Mouse (Mus musculus) left cerebral cortex, postnatal 4 days (tissue): ENCODE measurements around the gene Rassf2. TPM values are rescaled to one million over a fixed set of nuclear protein-coding genes. Genes with fewer than 3 reads are reported as not detected.

Experiments
- DNase-seq: peaks from one replicate; pipeline ENCODE4 v3.0.0-alpha.2; 2022
- intact Hi-C: fragments of 180-260 bp; cut with DNase I; formaldehyde crosslinking; loops from one replicate; pipeline ENCODE4 v1.15.1; 2025
- total RNA-seq, 2 experiments: library from RNA; stranded (reverse); gene quantifications; 2 replicates each; pipeline ENCODE4 v1.2.3; 2021

The Rassf2 gene
- total RNA-seq, 2 experiments from 2014 or later: 48.7 to 52.5 TPM

DNA sequence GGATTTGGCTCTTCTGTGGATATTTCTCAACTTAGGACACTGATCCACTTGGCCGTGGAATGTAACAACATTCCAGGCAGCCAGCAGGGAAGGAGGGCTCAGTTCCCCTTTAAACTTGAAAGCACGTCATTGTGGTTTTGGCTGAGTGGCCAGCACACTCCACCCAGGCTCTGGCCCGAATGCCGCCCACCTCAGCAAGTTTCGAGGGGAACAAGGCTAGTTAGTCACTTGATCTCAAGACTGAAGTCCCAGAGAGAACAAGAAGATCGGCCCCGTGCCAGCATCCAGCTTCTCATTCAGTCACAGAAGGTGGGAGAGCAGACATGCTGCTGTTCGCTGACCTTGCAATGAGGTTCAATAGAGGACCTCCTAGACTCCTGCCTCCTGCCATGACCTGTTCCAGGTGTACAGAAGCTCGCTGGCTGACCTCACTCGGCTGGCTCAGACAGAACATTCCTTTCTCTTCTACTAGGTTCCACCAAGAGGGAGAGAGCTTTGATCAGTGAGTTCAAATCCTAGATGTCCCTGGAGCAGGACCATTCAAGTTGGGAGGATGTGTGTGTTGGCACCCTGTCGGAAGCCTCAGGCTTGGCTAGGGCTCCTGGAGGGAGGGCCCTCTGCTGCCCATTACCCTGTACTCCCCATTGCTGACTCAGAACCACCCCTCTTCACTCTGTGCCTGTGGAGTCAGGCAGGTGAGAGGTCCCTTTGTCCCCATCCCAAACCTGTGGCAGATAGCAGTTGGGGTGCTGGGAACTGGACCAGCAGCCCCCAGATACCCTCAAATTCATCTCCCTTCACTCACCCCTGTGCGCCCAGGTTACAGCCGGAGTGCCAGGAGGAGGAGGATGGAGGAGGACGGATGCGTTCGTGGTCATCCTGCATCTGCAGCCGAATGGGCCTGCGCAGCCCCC is 23.2 kb downstream of the Rassf2 start:
- peak; percentile 16 for DNase-seq
- intact Hi-C loops: no loop called here

DNA sequence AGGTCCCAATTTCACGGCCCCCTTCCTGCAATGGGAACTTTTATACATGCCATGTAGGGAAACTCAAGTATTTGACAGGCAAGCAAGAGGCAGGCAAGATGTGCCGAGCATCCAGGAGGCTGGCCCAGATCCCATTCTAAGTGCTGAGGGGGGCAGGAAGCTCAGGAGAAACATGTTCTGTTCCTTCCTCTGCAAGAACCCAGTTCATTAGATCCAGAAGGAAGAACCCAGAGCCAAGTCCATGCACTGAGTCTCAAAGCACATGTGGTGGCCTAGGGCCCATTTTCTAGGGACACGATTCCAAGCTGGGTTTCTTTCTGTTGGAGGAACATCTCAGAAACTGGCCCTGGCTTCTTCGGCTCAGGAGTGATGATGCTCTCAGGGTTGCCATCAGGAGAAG is 24.6 kb downstream of the Rassf2 start:
- DNase-seq: no peak
- intact Hi-C loops: no loop called here

DNA sequence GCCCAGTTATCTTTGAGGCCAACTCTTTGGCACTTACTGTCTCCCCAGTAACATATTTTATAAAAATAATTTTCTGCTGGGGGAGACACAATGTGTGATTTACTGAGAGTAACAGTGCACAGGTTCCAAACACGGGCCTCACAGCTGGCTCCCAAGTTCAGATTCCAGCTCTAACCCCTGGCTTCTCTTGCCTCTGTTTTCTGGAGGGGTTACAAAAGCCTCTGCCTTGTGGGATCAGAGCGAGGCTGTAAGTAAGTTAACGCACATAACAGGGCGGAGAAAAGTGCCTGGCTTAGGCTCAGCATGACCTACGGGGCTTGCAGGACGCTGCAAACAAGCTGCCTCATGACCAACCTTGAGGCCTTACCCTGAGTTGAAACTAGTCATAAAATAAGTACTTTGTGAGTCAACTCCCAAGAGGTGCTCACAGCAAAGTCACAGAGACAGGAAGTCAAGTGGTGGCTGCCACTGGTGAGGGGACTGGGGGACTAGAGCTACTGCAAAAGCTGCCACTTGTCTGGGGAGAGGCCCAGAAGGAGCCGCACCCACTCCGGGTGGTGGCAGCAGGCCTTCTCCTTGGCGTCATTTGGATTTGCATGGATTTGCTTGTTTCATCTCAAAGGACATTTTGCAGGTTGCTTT is 25.4 kb downstream of the Rassf2 start:
- intact Hi-C loops: no loop called here
- DNase-seq: no peak

DNA sequence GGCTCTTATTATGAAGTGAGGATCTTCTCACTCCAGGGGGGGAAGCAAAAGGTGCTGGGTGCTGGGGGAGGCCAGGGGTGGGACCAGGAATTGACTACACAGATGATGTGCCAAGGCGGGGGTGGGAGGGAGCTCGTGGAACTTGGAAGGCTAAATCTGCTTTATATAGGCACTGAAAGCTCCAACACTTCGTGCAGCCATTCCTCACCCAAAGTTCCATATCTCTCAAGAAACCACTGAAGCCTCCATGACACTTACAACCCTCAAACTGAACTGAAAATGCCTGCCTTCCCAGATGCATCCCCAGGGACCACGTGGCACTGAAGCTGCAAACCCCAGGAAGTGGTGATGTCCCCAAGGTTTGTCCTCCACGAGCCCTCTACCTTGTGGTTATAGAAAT is 26.1 kb downstream of the Rassf2 start:
- intact Hi-C loops: no loop called here
- no peak for DNase-seq

DNA sequence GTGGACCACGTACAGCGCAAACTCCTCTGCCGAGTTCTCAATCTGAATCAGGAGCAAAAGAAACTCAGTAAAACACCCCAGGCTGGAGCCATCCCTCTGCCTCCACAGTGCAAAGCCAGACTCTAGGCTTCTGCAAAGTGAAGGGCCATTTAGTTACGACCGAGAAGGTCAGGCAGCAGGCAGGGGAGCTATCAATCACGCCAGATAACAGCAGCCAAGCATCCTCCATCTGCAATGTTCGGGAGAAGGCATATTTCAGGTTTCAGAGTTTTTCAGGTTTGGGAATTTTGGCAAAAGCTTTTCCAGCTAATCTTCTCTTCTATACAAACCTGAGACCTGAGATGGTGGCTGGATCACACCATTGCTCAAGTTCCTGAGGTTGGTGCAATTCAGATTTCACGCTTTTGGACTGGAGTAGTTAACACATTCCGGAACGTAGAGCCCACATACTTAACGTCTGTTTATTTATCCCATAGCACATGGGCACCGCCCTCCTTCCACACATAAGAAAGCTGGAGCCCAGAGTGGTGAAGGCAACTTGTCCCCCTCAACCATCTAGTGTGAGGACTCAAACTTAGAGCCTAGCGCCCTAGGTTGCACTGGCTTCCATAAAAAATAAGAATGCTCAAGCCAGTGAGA is 28.2 kb downstream of the Rassf2 start:
- no peak for DNase-seq
- intact Hi-C loops: no loop called here

DNA sequence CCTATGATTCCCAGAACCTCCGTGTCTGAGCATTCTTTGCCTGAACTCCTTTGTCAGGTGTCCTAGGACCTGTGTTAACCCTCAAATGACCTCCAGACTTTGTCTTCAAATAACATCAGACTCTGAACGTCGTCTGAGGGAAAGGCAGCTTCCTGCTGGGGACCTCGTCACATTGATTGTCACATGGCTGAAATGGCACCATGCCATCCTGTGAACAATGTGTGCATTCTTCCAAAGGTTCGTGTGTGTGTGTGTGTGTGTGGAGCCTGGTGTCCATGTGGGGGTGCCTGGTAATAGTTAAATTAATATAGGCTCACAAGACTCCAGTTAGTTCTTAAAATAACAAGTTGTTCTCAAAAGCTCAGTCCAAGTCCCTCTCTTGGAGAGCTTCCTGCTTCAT is 32.7 kb downstream of the Rassf2 start:
- no peak for DNase-seq
- intact Hi-C loops: no loop called here

DNA sequence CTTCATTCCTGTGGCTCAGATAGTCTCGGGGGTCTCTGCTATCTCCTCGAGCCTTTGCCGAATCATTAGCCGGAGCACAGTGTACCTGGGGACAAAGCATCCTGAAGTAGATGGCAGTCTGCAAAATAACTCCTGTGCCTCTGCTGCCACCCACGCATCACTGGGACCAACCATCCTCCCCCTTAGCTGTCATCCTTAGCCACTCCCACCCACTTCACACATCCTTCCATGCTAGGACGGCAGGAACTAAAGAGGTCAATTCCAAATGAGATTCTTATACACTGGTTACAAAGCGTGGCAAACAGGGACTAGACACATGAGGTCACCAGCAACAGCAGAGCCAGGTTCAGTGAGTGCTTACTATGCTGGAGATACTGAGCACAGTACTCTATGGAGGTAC is 33.7 kb downstream of the Rassf2 start:
- intact Hi-C loops: no loop called here
- no peak for DNase-seq

DNA sequence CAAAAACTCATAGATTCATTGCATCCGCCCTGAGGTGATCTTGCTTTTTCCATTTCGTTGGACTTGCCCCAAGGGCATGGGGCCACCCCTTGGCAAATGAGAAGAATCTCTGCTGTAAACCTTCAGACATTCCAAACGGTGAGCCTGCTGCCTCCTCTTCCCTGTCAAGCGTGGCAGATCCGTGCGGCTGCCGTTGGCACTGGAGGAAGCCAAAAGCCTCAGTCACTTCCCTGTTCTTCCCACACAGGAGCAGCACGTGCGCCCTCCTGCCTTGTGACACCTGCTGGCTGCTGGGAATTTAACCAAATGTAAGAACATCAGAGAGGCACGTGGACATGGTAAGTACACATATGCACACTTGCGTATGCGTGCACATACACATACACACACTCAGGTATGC is 34.3 kb downstream of the Rassf2 start:
- intact Hi-C loops: no loop called here
- DNase-seq: peak; percentile 22

DNA sequence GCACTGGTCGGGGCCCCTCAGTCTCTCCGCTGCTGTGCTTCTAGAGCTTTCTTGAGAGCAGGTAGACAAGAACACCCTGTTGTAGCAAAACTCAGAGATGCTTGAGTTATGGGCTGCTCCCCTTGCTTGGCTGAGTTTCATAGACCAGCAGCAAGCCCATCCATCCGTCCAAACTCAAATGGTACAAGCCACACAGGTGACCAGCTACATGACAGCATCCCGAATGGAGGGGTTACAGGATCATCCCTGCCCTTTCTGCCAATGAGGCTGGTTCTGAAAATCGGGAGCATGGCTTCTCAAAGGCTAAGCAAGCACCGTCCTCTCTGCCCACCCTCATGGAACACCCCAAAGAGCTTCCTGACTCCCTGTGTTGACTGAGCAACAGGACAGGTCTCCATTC is 35.1 kb downstream of the Rassf2 start:
- no peak for DNase-seq
- intact Hi-C loops: no loop called here

DNA sequence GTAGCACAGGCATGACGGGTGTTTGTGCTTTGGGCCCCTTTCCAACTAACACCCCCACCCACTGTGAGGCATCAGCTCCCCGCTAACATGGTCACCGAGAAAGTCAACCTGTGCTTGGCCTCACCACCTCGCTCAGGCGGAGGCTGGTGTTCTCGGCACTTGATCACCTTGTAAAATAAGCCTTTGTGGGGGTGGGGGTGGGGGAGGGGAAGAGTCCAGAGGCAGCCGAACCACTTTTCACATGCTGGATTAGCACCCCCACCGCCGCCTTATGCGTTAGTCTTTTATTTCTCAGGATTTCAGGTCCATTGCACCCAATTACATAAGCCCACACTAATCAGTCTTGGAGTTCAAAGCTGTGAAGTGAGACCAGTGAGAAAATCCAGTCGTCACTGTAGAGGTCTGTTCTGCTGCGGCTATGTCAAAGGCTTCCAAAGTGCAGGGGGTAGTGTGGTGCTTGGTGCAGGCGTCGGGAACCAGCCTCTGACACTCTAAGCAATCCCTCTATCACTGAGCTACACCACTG is 36.4 kb downstream of the Rassf2 start:
- peak; percentile 34 for DNase-seq
- intact Hi-C loops: no loop called here

DNA sequence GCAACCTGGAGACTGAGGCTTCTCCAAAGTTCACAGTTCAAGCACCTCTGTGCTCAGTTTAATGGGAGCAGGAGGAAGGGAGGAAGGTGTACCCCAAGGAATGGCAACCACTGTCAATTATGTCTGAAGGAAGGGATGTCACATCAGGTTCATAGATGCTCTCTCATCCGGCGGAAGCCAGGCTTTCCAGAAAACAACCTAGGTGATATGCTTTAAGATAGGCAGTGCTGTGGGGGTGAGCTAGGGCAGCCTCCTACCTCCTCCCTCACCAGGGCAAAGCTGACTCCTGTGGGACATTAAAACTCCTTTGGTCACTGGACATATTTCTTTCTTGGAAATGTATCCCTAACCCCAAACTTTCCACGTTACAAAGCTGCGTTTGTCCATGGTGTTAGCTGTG is 36.9 kb downstream of the Rassf2 start:
- intact Hi-C loops: no loop called here
- no peak for DNase-seq

DNA sequence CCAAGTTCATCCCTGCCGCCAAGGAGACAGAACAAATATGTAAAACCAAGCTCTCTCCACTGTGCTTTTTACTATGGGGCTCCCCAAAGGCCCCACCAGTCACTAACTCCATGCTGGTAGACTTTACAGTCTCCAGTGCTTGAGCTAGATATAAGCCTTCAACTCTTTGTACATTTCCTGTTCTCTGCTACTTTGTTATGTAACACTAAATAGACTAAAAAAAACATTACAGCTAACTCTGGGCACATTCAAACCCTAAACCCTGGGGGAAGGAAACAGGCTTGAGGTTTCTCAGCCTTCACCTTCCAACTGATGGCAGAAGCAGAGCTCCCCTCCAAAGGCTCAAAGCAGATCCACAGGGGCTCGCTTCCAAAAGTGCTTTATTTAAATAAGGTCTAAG is 37.6 kb downstream of the Rassf2 start:
- intact Hi-C loops: no loop called here
- DNase-seq: no peak

DNA sequence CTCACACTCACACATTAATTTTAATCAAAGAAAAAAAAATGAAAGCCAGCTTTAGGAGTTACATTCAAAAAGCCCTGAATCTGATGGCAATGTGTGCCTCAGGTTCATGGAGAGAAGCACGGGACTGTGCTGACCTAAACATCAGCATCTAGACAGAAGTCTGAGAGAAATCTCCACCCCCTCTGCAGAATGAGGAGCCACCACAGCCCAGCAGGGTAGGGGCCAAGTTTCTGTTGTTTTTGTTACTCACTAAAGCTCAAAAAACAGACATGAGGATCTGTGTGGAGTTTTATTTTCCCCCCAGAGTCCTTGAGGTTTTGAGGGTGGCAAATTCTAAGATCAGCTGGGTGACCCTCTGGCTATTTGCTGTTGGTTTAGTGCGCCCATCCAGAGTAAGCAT is 41.5 kb downstream of the Rassf2 start:
- intact Hi-C loops: no loop called here
- DNase-seq: no peak

DNA sequence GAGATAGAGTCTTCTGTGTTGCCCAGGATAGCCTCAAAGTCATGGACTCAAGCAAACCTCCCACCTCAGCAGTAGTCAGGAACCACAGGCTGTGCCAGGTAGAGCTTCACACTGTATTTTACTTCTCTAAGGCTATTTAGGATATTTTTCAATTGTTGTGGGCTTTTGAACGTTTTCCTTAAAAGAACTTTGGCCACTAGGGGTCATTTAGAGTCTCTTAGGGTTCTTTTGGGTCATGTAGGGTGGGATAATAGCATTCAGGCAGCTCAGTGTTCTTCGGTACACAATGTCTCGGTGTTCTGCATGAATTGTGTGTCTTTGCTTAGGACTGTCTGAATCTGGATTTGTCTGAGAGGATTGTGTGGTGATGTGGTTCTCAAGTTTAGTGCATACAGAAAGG is 42.1 kb downstream of the Rassf2 start:
- DNase-seq: no peak
- intact Hi-C loops: no loop called here

DNA sequence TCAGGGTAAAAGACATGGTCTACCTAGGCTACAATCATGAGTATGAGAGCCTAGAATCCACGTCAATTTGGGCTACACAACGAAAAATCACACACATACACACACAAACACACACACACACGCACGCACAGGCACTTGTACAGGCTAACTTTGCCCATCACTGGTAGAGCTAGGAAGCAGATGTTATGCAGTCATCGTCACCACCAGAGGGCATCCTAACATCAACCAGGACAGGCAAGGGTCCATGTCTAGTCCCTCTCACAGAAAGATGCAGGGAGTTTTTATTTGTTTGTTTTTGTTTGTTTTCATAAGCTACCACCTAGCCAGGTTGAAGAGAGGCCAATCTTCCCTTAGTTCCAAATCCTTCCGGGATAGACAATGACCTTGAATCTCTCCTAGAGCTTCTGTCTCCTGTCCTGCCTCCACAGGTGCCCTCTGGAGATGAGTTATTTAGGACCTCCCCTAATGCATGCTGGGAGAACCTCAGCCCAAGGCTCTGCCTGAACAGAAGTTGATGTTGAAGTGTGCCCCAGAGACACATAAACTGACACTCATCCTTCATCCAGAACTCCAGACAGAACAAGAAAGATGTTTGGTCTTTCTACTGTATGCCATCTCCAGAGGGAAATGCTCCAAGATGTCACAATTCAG is 47.4 kb downstream of the Rassf2 start:
- intact Hi-C loops: loop anchor here (2.0 to 5.0 kb wide), 2 partner anchors 130 to 258 kb away; no protein-coding TSS in a partner anchor
- peak; percentile 59 for DNase-seq

DNA sequence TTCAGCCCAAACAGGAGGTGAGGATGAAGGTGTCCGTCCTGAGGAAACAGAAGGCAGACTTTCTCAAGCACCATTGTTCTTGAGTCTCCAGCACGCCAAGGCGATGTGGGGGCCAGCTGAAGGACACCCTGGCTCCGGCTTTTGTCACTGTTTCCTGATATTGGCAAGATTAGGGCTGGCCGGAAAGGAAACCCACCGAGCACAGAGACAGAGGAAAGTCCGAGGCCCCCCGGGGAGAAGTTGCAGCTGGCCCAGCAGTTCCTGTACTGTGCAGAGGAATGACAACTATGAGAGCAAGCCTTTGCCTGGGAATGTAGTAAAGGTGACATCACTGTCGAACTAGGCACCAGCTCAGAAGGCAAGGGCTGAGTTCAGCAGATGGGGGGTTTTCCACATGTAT is 49.2 kb downstream of the Rassf2 start:
- DNase-seq: peak; percentile 18
- intact Hi-C loops: loop anchor here (5.0 kb wide), 1 partner anchor 131 kb away; no protein-coding TSS in a partner anchor

DNA sequence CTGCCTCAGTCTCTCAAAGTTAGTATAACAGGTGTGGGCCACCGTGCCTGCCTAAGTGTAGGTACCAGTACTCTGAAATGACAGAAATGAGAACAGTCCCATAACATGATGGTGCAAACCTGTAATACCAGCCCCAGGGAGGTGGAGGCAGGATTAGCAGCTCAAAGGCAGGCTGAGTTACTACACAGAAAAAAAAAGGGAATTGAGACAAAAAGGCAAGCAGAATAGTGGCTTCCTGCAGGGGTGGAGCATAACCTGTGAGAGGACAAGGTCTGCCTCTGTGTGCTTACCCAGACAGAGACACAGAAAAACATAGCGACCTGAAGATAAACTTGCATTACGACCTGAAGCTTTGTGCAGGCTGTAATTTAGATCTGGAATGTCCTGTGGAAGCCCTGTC is 53.4 kb downstream of the Rassf2 start:
- DNase-seq: no peak
- intact Hi-C loops: no loop called here

DNA sequence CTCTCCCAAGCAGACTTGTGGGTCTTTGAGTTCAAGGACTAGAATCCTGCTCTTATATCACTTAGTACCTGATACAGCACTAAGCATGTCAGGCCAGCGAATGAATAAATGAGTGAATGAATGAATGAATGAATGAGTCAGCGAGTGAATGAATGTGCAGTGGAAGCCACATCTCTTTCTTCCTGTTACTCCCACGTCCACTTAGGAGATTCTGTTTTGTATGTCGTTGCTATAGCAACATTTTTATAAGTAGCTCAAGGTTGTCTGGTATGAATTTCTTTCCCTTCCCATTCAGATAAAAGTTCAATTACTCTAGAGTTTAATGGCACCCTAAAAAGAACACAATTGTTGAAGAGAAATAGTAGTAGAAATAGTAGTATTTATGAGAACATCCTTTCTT is 59.0 kb downstream of the Rassf2 start:
- intact Hi-C loops: no loop called here

DNA sequence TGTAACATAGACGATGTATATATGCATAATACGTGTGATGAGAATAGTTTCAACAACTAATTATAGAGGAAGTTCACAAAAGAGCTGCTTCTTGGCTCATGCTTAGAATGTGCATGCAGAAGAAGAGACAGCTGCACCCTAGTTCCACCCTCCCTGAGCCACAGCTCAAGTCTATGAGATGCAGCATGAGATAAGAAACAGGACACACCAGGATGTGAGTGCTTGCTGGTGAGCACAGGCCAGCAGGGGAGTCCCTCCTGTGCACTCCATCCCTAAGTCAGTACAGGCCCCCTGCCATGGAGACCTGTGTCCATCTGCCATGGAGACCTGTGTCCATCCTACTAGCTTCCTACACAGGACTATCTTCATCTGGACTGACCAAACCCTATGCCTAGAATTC is 59.5 kb downstream of the Rassf2 start:
- no peak for DNase-seq
- intact Hi-C loops: no loop called here

More for the DNA sequence above, 59.0 kb downstream of the Rassf2 start:
- DNase-seq: no peak

DNA sequence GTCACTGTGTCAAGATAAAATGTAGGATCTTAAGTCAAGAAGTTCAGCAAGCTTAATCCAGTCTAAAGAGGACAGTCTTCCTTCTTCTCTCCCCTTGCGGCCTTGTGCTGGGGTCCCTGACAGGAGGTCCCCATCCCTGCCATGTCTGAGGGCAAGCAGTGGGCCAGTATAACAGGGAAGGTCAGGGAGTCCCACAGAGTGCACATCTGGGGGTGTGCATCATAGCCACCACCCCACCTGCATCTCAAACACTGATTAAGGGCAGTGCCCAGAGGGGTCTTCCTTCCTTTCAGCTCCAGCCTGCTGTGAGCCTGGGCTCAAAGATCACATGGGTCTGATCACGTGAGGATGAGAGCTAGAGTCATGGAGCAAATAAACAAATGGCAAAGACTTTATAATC is 68.4 kb downstream of the Rassf2 start:
- intact Hi-C loops: no loop called here
- DNase-seq: no peak

DNA sequence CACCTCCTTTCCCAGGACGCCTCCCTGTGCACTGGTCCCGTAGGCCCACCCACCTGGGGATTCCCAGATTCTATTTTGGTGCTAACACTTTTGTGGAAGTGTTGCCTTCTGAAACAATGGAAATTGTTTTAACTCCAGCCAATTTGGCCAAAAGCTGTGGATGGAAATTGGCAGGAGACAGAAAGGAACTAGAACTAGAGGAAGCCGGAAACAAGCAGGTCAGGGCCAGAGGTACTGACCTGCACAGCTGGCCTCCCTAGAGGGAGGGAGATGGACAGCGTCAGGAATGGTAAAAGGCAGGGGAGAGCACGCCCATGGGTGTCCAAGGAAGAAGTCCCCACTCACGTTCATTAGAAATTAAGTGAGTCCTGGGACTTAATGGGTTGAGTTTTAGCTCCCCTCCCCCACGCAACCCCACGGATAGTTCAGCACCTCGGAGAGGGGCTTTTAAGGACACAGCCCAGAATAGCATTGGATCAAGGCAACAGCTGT is 72.3 kb downstream of the Rassf2 start:
- intact Hi-C loops: no loop called here
- DNase-seq: no peak
